Mouse (Mus musculus) heart, embryonic 14.5 days (tissue): ENCODE data around the gene Rnf157. TPM values are rescaled to one million over a fixed set of nuclear protein-coding genes. Genes with fewer than 3 reads are reported as not detected.
A peak's percentile ranks its signal among the peaks of the same experiment; 100 is the strongest.

Experiments
- ATAC-seq: fragments of 200-750 bp; cut with Nextera tagmentation; 2 replicates; pipeline ENCODE4 v1.8.0; 2017; ENCODE audit warnings: low read depth, moderate TSS enrichment; ENCODE audit not compliant: insufficient number of reproducible peaks, insufficient read depth, low FRiP score
- H3K27ac ChIP-seq, 2 experiments: fragments of 200-500 bp in 1 of 2; fragments of 300-500 bp in 1 of 2; sonication (generic) in 1 of 2; replicated peaks in 1 of 2; 2 replicates each; pipeline ENCODE4 v1.5.1; 2012 to 2014; ENCODE audit warnings: low read depth in 2 of 2, low read length in 2 of 2, control low read depth in 1 of 2, mild to moderate bottlenecking in 1 of 2, mixed read lengths in 1 of 2; ENCODE audit not compliant: control insufficient read depth in 1 of 2, insufficient read depth in 1 of 2
- H3K27me3 ChIP-seq: fragments of 300-500 bp; sonication (generic); 2 replicates; pipeline ENCODE4 v1.6.1; 2014; ENCODE audit warnings: mild to moderate bottlenecking, low read length, control low read depth; ENCODE audit not compliant: control insufficient read depth, insufficient read depth
- H3K36me3 ChIP-seq: fragments of 300-500 bp; sonication (generic); 2 replicates; pipeline ENCODE4 v1.6.1; 2014; ENCODE audit warnings: mild to moderate bottlenecking, control low read depth, low read length, mixed read lengths; ENCODE audit not compliant: control insufficient read depth, insufficient read depth
- H3K4me1 ChIP-seq, 2 experiments: fragments of 200-500 bp in 1 of 2; fragments of 300-500 bp in 1 of 2; sonication (generic) in 1 of 2; 2 replicates each; pipeline ENCODE4 v1.6.1; 2012 to 2014; ENCODE audit warnings: low read length in 2 of 2, control low read depth in 1 of 2, mixed read lengths in 1 of 2; ENCODE audit not compliant: control insufficient read depth in 2 of 2, insufficient read depth in 2 of 2
- H3K4me2 ChIP-seq: fragments of 300-500 bp; sonication (generic); 2 replicates; pipeline ENCODE4 v1.6.1; 2014; ENCODE audit warnings: mild to moderate bottlenecking, low read length
- H3K4me3 ChIP-seq, 2 experiments: fragments of 200-500 bp in 1 of 2; fragments of 300-500 bp in 1 of 2; sonication (generic) in 1 of 2; 2 replicates each; pipeline ENCODE4 v1.5.1; 2012 to 2014; ENCODE audit warnings: low read length in 2 of 2, mild to moderate bottlenecking in 2 of 2, control low read depth in 1 of 2, low read depth in 1 of 2, moderate library complexity in 1 of 2; ENCODE audit not compliant: control insufficient read depth in 1 of 2, insufficient read depth in 1 of 2
- H3K9ac ChIP-seq: fragments of 300-500 bp; sonication (generic); 2 replicates; pipeline ENCODE4 v1.6.1; 2014; ENCODE audit warnings: mild to moderate bottlenecking, low read length
- H3K9me3 ChIP-seq: fragments of 300-500 bp; sonication (generic); 2 replicates; pipeline ENCODE4 v1.6.1; 2016; ENCODE audit warnings: low read length, control low read depth; ENCODE audit not compliant: control insufficient read depth
- WGBS: fragments of 180-500 bp; shearing (Covaris S2); extraction: QIAGEN DNeasy Blood & Tissue Kit; methylation state at CpG from one replicate; pipeline ENCODE4 v1.1.7; 2014; 5-methylcytosine and 5-hydroxymethylcytosine counted together
- polyA plus RNA-seq: library from polyadenylated mRNA; unstranded; fragments of >200 nt; fragmentation: Nextera tagmentation; extraction: Ambion mirVana; gene quantifications from 2 replicates; pipeline ENCODE4 v1.2.1, GENCODE M21; 2014

Gene Rnf157
- polyA plus RNA-seq, 1 experiment from 2014 or later: 8.4 TPM

- Histone ChIP-seq H3K27ac (no peak overlapping the region), H3K4me1 (peaks cover 17 to 27% of the 10 kb centered on the region in 2 experiments), H3K9ac (no peak overlapping the region), H3K4me3 (no peak overlapping the region), H3K4me2 (no peak overlapping the region), H3K36me3 (no peaks in the 10 kb centered on the region), H3K27me3 (peaks cover 24% of the 10 kb centered on the region), H3K9me3 (no peaks in the 10 kb centered on the region)
- ATAC-seq: no peak
- 93% methylated on average over 3 of the region's 3 CpGs for WGBS
Measured at GRCm38 (mm10) chr11:116332983-116333270, 79.9 kb downstream of the Rnf157 start.

- Histone ChIP-seq H3K27ac (no peak overlapping the region), H3K4me3 (no peak overlapping the region), H3K4me1 (peaks cover 17 to 27% of the 10 kb centered on the region in 2 experiments), H3K9ac (peak overlapping the region; percentile 27; the same call in 1 of the 2 replicates), H3K36me3 (no peaks in the 10 kb centered on the region), H3K4me2 (no peak overlapping the region), H3K9me3 (no peaks in the 10 kb centered on the region), H3K27me3 (peaks cover 24% of the 10 kb centered on the region)
- no peak for ATAC-seq
- WGBS: 49% methylated on average over 18 of the region's 19 CpGs
Measured at GRCm38 (mm10) chr11:116332232-116332982, 80.4 kb downstream of the Rnf157 start.

GRCm38 (mm10) chr11:116330211-116330518 lies 82.7 kb downstream of the Rnf157 start:
- Histone ChIP-seq H3K4me1 (peaks cover 15 to 25% of the 10 kb centered on the region in 2 experiments), H3K9me3 (no peaks in the 10 kb centered on the region), H3K4me3 (no peak overlapping the region), H3K9ac (no peak overlapping the region), H3K27me3 (peaks cover 24% of the 10 kb centered on the region), H3K27ac (no peak overlapping the region), H3K4me2 (no peak overlapping the region), H3K36me3 (no peaks in the 10 kb centered on the region)
- WGBS: 79% methylated on average over 7 of the region's 7 CpGs
- no peak for ATAC-seq

GRCm38 (mm10) chr11:116329314-116330210 lies 83.3 kb downstream of the Rnf157 start:
- Histone ChIP-seq H3K27me3 (peaks cover 18% of the 10 kb centered on the region), H3K4me2 (no peak overlapping the region), H3K4me3 (no peak overlapping the region), H3K9me3 (no peaks in the 10 kb centered on the region), H3K9ac (no peak overlapping the region), H3K27ac (no peak overlapping the region), H3K4me1 (peaks cover 11 to 19% of the 10 kb centered on the region in 2 experiments), H3K36me3 (no peaks in the 10 kb centered on the region)
- 51% methylated on average over 18 of the region's 18 CpGs for WGBS
- no peak; the same call in 1 of the 2 replicates for ATAC-seq

GRCm38 (mm10) chr11:116326963-116327603 lies 85.7 kb downstream of the Rnf157 start:
- no peaks in the 10 kb centered on the region for H3K27me3 ChIP-seq
- WGBS: 79% methylated on average over 7 of the region's 7 CpGs
- no peaks in the 10 kb centered on the region for H3K36me3 ChIP-seq
- no peak for ATAC-seq
- H3K4me3 ChIP-seq: no peak overlapping the region
- no peaks in the 10 kb centered on the region for H3K9me3 ChIP-seq
- no peak overlapping the region for H3K27ac ChIP-seq
- peaks cover 8 to 11% of the 10 kb centered on the region in 2 experiments for H3K4me1 ChIP-seq
- no peak overlapping the region for H3K9ac ChIP-seq
- no peak overlapping the region for H3K4me2 ChIP-seq

GRCm38 (mm10) chr11:116318719-116319659 lies 93.8 kb downstream of the Rnf157 start:
- ATAC-seq: peak; percentile 62; the same call in 1 of the 2 replicates
- H3K27me3 ChIP-seq: peaks cover 3% of the 10 kb centered on the region; the same call in 1 of the 2 replicates
- WGBS: 2% methylated on average over 40 of the region's 41 CpGs

GRCm38 (mm10) chr11:116312359-116312758 lies 100.5 kb downstream of the Rnf157 start:
- no peak for ATAC-seq
- H3K27ac ChIP-seq: no peak overlapping the region
- H3K27me3 ChIP-seq: no peaks in the 10 kb centered on the region
- H3K9ac ChIP-seq: no peak overlapping the region
- H3K4me2 ChIP-seq: no peak overlapping the region
- no peak overlapping the region for H3K4me3 ChIP-seq
- no peaks in the 10 kb centered on the region for H3K9me3 ChIP-seq
- no peaks in the 10 kb centered on the region for H3K4me1 ChIP-seq
- H3K36me3 ChIP-seq: no peaks in the 10 kb centered on the region
- WGBS: 50% methylated on average over 8 of the region's 8 CpGs

More at GRCm38 (mm10) chr11:116318719-116319659, 93.8 kb downstream of the Rnf157 start:
- H3K4me2 ChIP-seq: peak overlapping the region; percentile 90
- no peaks in the 10 kb centered on the region for H3K36me3 ChIP-seq
- no peak overlapping the region for H3K27ac ChIP-seq
- H3K4me1 ChIP-seq: peaks cover 0 to 3% of the 10 kb centered on the region in 2 experiments; a peak in 1 of 4 replicates
- peak overlapping the region; percentile 42 to 48 for H3K4me3 ChIP-seq
- H3K9ac ChIP-seq: peak overlapping the region; percentile 70
- no peaks in the 10 kb centered on the region for H3K9me3 ChIP-seq
